Mouse (Mus musculus): ENCODE data around the gene Fnbp1l.

- TF ChIP-seq POLR2A (IDR thresholded peaks at IDR 0.05; ENCODE audit: insufficient read depth, low read length) (no peak), CTCF (IDR thresholded peaks at IDR 0.05; ENCODE audit: low read depth, low read length) (no peak), EP300 (IDR thresholded peaks at IDR 0.05; ENCODE audit: insufficient read depth, low read depth, low read length) (no peak)
Observed at GRCm38 (mm10) chr3:122557766-122558165, 61.7 kb downstream of the Fnbp1l start.

Data from ES-Bruce4 (cell line).